Mouse (Mus musculus) cerebellum, adult 2 months (tissue): ENCODE measurements around the gene Fgfr2.

Experiments
- CTCF ChIP-seq: fragments of 200-500 bp; IDR thresholded peaks from 2 replicates; pipeline ENCODE4 v1.5.1; 2011; ENCODE audit warnings: low read depth, mild to moderate bottlenecking, control low read depth, low read length, moderate library complexity, borderline replicate concordance; ENCODE audit not compliant: insufficient read depth
- POLR2A ChIP-seq: fragments of 200-500 bp; IDR thresholded peaks from 2 replicates; pipeline ENCODE4 v1.6.1; 2011; ENCODE audit warnings: low read length, control low read depth, borderline replicate concordance; ENCODE audit not compliant: insufficient read depth

DNA sequence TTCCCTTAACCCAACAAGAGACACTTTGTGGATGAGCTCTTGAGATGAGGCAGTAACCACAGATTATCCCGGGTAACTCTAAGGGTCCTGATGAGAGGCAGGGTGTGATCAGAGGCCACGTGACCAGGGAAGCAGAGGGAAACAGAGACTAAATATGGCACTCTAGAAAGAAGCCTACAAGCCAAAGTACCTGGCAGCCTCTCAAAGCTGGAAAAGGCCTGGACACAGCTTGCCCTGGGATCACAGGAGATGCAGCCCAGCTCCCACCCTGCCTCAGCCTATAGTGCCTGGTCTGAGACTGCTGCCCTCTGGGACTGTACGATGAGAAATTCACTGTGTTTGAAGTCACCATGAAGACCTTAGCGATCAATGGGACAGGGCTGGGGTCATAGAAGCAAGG lies 889.4 kb downstream of the Fgfr2 start:
- TF ChIP-seq CTCF (no peak), POLR2A (no peak)
